Mouse (Mus musculus): ENCODE measurements around the gene 3110040M04Rik. TPM values are rescaled to one million over a fixed set of nuclear protein-coding genes. Genes with fewer than 3 reads are reported as not detected.

The 3110040M04Rik gene
- total RNA-seq, 1 experiment: 0.62 TPM

GRCm38 (mm10) chr1:151157963-151158856 lies 45.7 kb upstream of the 3110040M04Rik start:
- Histone ChIP-seq H3K4me1 (ENCODE audit: control insufficient read depth in 2 of 2, insufficient read depth in 2 of 2, low read length in 2 of 2, poor library complexity in 1 of 2) (no peaks in the 10 kb centered on the region), H3K36me3 (ENCODE audit: control insufficient read depth, insufficient read depth, low read length, poor library complexity, severe bottlenecking) (no peaks in the 10 kb centered on the region), H3K4me3 (ENCODE audit: insufficient read depth in 1 of 2, low read depth in 1 of 2, low read length in 2 of 2, poor library complexity in 1 of 2, severe bottlenecking in 1 of 2) (no peak overlapping the region), H3K27ac (ENCODE audit: insufficient read depth, low read depth, low read length, poor library complexity, severe bottlenecking) (no peak overlapping the region), H3K9me3 (ENCODE audit: control insufficient read depth, insufficient read depth, low read depth, low read length) (no peaks in the 10 kb centered on the region), H3K9ac (ENCODE audit: insufficient read depth, low read depth, low read length, poor library complexity, severe bottlenecking) (no peak overlapping the region)
- in situ Hi-C loops (cut with MboI; ENCODE audit: low sequenced_read_pairs in 2 of 2, unreplicated experiment in 2 of 2): no loop called here
- no peak for DNase-seq (ENCODE audit: low read depth, low spot score)
- TF ChIP-seq ZC3H11A (IDR thresholded peaks at IDR 0.05; ENCODE audit: borderline replicate concordance, low read depth, low read length) (no peak), CHD2 (IDR thresholded peaks at IDR 0.05; ENCODE audit: low read depth, low read length) (no peak), ZNF384 (IDR thresholded peaks at IDR 0.05; ENCODE audit: low read depth, low read length) (no peak), HCFC1 (IDR thresholded peaks at IDR 0.05; ENCODE audit: borderline replicate concordance, insufficient read depth, low read length) (no peak), MAFK (IDR thresholded peaks at IDR 0.05; ENCODE audit: insufficient read depth, low read depth, low read length) (no peak)

GRCm38 (mm10) chr1:151158857-151159510 lies 44.9 kb upstream of the 3110040M04Rik start:
- Histone ChIP-seq H3K4me1 (ENCODE audit: control insufficient read depth in 2 of 2, insufficient read depth in 2 of 2, low read length in 2 of 2, poor library complexity in 1 of 2) (no peaks in the 10 kb centered on the region), H3K9me3 (ENCODE audit: control insufficient read depth, insufficient read depth, low read depth, low read length) (no peaks in the 10 kb centered on the region), H3K4me3 (ENCODE audit: insufficient read depth in 1 of 2, low read depth in 1 of 2, low read length in 2 of 2, poor library complexity in 1 of 2, severe bottlenecking in 1 of 2) (no peak overlapping the region), H3K36me3 (ENCODE audit: control insufficient read depth, insufficient read depth, low read length, poor library complexity, severe bottlenecking) (no peaks in the 10 kb centered on the region), H3K27ac (ENCODE audit: insufficient read depth, low read depth, low read length, poor library complexity, severe bottlenecking) (no peak overlapping the region), H3K9ac (ENCODE audit: insufficient read depth, low read depth, low read length, poor library complexity, severe bottlenecking) (no peak overlapping the region)
- in situ Hi-C loops (cut with MboI; ENCODE audit: low sequenced_read_pairs in 2 of 2, unreplicated experiment in 2 of 2): no loop called here
- no peak for TF ChIP-seq HCFC1 (IDR thresholded peaks at IDR 0.05; ENCODE audit: borderline replicate concordance, insufficient read depth, low read length)
- no peak for TF ChIP-seq ZC3H11A (IDR thresholded peaks at IDR 0.05; ENCODE audit: borderline replicate concordance, low read depth, low read length)
- no peak for TF ChIP-seq ZNF384 (IDR thresholded peaks at IDR 0.05; ENCODE audit: low read depth, low read length)
- no peak for TF ChIP-seq CHD2 (IDR thresholded peaks at IDR 0.05; ENCODE audit: low read depth, low read length)
- no peak for DNase-seq (ENCODE audit: low read depth, low spot score)

- Histone ChIP-seq H3K36me3 (ENCODE audit: control insufficient read depth, insufficient read depth, low read length, poor library complexity, severe bottlenecking) (no peaks in the 10 kb centered on the region), H3K27ac (ENCODE audit: insufficient read depth, low read depth, low read length, poor library complexity, severe bottlenecking) (no peak overlapping the region), H3K4me3 (ENCODE audit: insufficient read depth in 1 of 2, low read depth in 1 of 2, low read length in 2 of 2, poor library complexity in 1 of 2, severe bottlenecking in 1 of 2) (no peak overlapping the region), H3K4me1 (ENCODE audit: control insufficient read depth in 2 of 2, insufficient read depth in 2 of 2, low read length in 2 of 2, poor library complexity in 1 of 2) (no peaks in the 10 kb centered on the region), H3K9ac (ENCODE audit: insufficient read depth, low read depth, low read length, poor library complexity, severe bottlenecking) (no peak overlapping the region), H3K9me3 (ENCODE audit: control insufficient read depth, insufficient read depth, low read depth, low read length) (no peaks in the 10 kb centered on the region)
- in situ Hi-C loops (cut with MboI; ENCODE audit: low sequenced_read_pairs in 2 of 2, unreplicated experiment in 2 of 2): no loop called here
- DNase-seq (ENCODE audit: low read depth, low spot score): no peak
- no peak for TF ChIP-seq ZNF384 (IDR thresholded peaks at IDR 0.05; ENCODE audit: low read depth, low read length)
- TF ChIP-seq HCFC1 (IDR thresholded peaks at IDR 0.05; ENCODE audit: borderline replicate concordance, insufficient read depth, low read length): no peak
- TF ChIP-seq ZC3H11A (IDR thresholded peaks at IDR 0.05; ENCODE audit: borderline replicate concordance, low read depth, low read length): no peak
- TF ChIP-seq CHD2 (IDR thresholded peaks at IDR 0.05; ENCODE audit: low read depth, low read length): no peak
- TF ChIP-seq MAFK (IDR thresholded peaks at IDR 0.05; ENCODE audit: insufficient read depth, low read depth, low read length): no peak
Measured at GRCm38 (mm10) chr1:151166031-151166430, 37.9 kb upstream of the 3110040M04Rik start.

GRCm38 (mm10) chr1:151167297-151168047 lies 36.4 kb upstream of the 3110040M04Rik start:
- Histone ChIP-seq H3K4me3 (ENCODE audit: insufficient read depth in 1 of 2, low read depth in 1 of 2, low read length in 2 of 2, poor library complexity in 1 of 2, severe bottlenecking in 1 of 2) (no peak overlapping the region), H3K9ac (ENCODE audit: insufficient read depth, low read depth, low read length, poor library complexity, severe bottlenecking) (no peak overlapping the region)

More at GRCm38 (mm10) chr1:151167297-151168047, 36.4 kb upstream of the 3110040M04Rik start:
- in situ Hi-C loops (cut with MboI; ENCODE audit: low sequenced_read_pairs in 2 of 2, unreplicated experiment in 2 of 2): no loop called here
- Histone ChIP-seq H3K9me3 (ENCODE audit: control insufficient read depth, insufficient read depth, low read depth, low read length) (no peaks in the 10 kb centered on the region), H3K36me3 (ENCODE audit: control insufficient read depth, insufficient read depth, low read length, poor library complexity, severe bottlenecking) (no peaks in the 10 kb centered on the region), H3K27ac (ENCODE audit: insufficient read depth, low read depth, low read length, poor library complexity, severe bottlenecking) (no peak overlapping the region), H3K4me1 (ENCODE audit: control insufficient read depth in 2 of 2, insufficient read depth in 2 of 2, low read length in 2 of 2, poor library complexity in 1 of 2) (no peaks in the 10 kb centered on the region)
- no peak for DNase-seq (ENCODE audit: low read depth, low spot score)
- TF ChIP-seq HCFC1 (IDR thresholded peaks at IDR 0.05; ENCODE audit: borderline replicate concordance, insufficient read depth, low read length) (no peak), ZC3H11A (IDR thresholded peaks at IDR 0.05; ENCODE audit: borderline replicate concordance, low read depth, low read length) (no peak), CHD2 (IDR thresholded peaks at IDR 0.05; ENCODE audit: low read depth, low read length) (no peak), MAFK (IDR thresholded peaks at IDR 0.05; ENCODE audit: insufficient read depth, low read depth, low read length) (no peak), ZNF384 (IDR thresholded peaks at IDR 0.05; ENCODE audit: low read depth, low read length) (no peak)

Data from ES-E14 (cell line).